Mouse (Mus musculus): ENCODE data around the gene St6gal1. TPM values are rescaled to one million over a fixed set of nuclear protein-coding genes. Genes with fewer than 3 reads are reported as not detected.

St6gal1 gene
- polyA plus RNA-seq, 1 experiment: 11.5 TPM

- Histone ChIP-seq H3K4me1 (ENCODE audit: control insufficient read depth, insufficient read depth, low read length) (no peaks in the 10 kb centered on the region), H3K27me3 (ENCODE audit: control insufficient read depth, insufficient read depth, low read length) (no peaks in the 10 kb centered on the region), H3K4me3 (replicated peaks; ENCODE audit: insufficient read depth, low read depth, low read length) (no peak overlapping the region), H3K27ac (ENCODE audit: insufficient read depth, low read length) (no peak overlapping the region)
- TF ChIP-seq POLR2A (IDR thresholded peaks at IDR 0.05; ENCODE audit: borderline replicate concordance, insufficient read depth, low read length) (no peak), CTCF (IDR thresholded peaks at IDR 0.05; ENCODE audit: borderline replicate concordance, insufficient read depth, low read depth, low read length) (no peak)
- DNase-seq: no peak
- WGBS: 90% methylated on average over 7 of the region's 7 CpGs
Measured at GRCm38 (mm10) chr16:23299904-23300740, 75.6 kb downstream of the St6gal1 start.

GRCm38 (mm10) chr16:23301762-23302161 lies 77.2 kb downstream of the St6gal1 start:
- Histone ChIP-seq H3K27ac (ENCODE audit: insufficient read depth, low read length) (no peak overlapping the region), H3K4me1 (ENCODE audit: control insufficient read depth, insufficient read depth, low read length) (no peaks in the 10 kb centered on the region), H3K4me3 (replicated peaks; ENCODE audit: insufficient read depth, low read depth, low read length) (no peak overlapping the region), H3K27me3 (ENCODE audit: control insufficient read depth, insufficient read depth, low read length) (no peaks in the 10 kb centered on the region)
- no peak for DNase-seq
- no peak for TF ChIP-seq POLR2A (IDR thresholded peaks at IDR 0.05; ENCODE audit: borderline replicate concordance, insufficient read depth, low read length)
- TF ChIP-seq CTCF (IDR thresholded peaks at IDR 0.05; ENCODE audit: borderline replicate concordance, insufficient read depth, low read depth, low read length): no peak
- WGBS: 89% methylated on average over 7 of the region's 7 CpGs

GRCm38 (mm10) chr16:23305830-23306623 lies 81.5 kb downstream of the St6gal1 start:
- TF ChIP-seq CTCF (IDR thresholded peaks at IDR 0.05; ENCODE audit: borderline replicate concordance, insufficient read depth, low read depth, low read length) (no peak), POLR2A (IDR thresholded peaks at IDR 0.05; ENCODE audit: borderline replicate concordance, insufficient read depth, low read length) (no peak)
- WGBS: 39% methylated on average over 10 of the region's 10 CpGs
- Histone ChIP-seq H3K27me3 (ENCODE audit: control insufficient read depth, insufficient read depth, low read length) (no peaks in the 10 kb centered on the region), H3K4me1 (ENCODE audit: control insufficient read depth, insufficient read depth, low read length) (no peaks in the 10 kb centered on the region), H3K4me3 (replicated peaks; ENCODE audit: insufficient read depth, low read depth, low read length) (no peak overlapping the region), H3K27ac (ENCODE audit: insufficient read depth, low read length) (no peak overlapping the region)
- no peak for DNase-seq

- no peaks in the 10 kb centered on the region for H3K4me1 ChIP-seq (ENCODE audit: control insufficient read depth, insufficient read depth, low read length)
- 59% methylated on average over 12 of the region's 12 CpGs for WGBS
- TF ChIP-seq POLR2A (IDR thresholded peaks at IDR 0.05; ENCODE audit: borderline replicate concordance, insufficient read depth, low read length) (no peak), CTCF (IDR thresholded peaks at IDR 0.05; ENCODE audit: borderline replicate concordance, insufficient read depth, low read depth, low read length) (no peak)
- H3K27me3 ChIP-seq (ENCODE audit: control insufficient read depth, insufficient read depth, low read length): no peaks in the 10 kb centered on the region
- H3K27ac ChIP-seq (ENCODE audit: insufficient read depth, low read length): no peak overlapping the region
- no peak for DNase-seq
- no peak overlapping the region for H3K4me3 ChIP-seq (replicated peaks; ENCODE audit: insufficient read depth, low read depth, low read length)
Measured at GRCm38 (mm10) chr16:23307142-23307968, 82.8 kb downstream of the St6gal1 start.

- DNase-seq: no peak
- H3K27ac ChIP-seq (ENCODE audit: insufficient read depth, low read length): no peak overlapping the region
- TF ChIP-seq CTCF (IDR thresholded peaks at IDR 0.05; ENCODE audit: borderline replicate concordance, insufficient read depth, low read depth, low read length): no peak
- TF ChIP-seq POLR2A (IDR thresholded peaks at IDR 0.05; ENCODE audit: borderline replicate concordance, insufficient read depth, low read length): no peak
- no peaks in the 10 kb centered on the region for H3K4me1 ChIP-seq (ENCODE audit: control insufficient read depth, insufficient read depth, low read length)
- no peaks in the 10 kb centered on the region for H3K27me3 ChIP-seq (ENCODE audit: control insufficient read depth, insufficient read depth, low read length)
- 83% methylated on average over 4 of the region's 4 CpGs for WGBS
- H3K4me3 ChIP-seq (replicated peaks; ENCODE audit: insufficient read depth, low read depth, low read length): no peak overlapping the region
Measured at GRCm38 (mm10) chr16:23308012-23308554, 83.5 kb downstream of the St6gal1 start.

- Histone ChIP-seq H3K27me3 (ENCODE audit: control insufficient read depth, insufficient read depth, low read length) (no peaks in the 10 kb centered on the region), H3K27ac (ENCODE audit: insufficient read depth, low read length) (no peak overlapping the region), H3K4me3 (replicated peaks; ENCODE audit: insufficient read depth, low read depth, low read length) (no peak overlapping the region), H3K4me1 (ENCODE audit: control insufficient read depth, insufficient read depth, low read length) (no peaks in the 10 kb centered on the region)
- TF ChIP-seq POLR2A (IDR thresholded peaks at IDR 0.05; ENCODE audit: borderline replicate concordance, insufficient read depth, low read length) (no peak), CTCF (IDR thresholded peaks at IDR 0.05; ENCODE audit: borderline replicate concordance, insufficient read depth, low read depth, low read length) (no peak)
- 73% methylated on average over 4 of the region's 4 CpGs for WGBS
- no peak for DNase-seq
Measured at GRCm38 (mm10) chr16:23309080-23309479, 84.5 kb downstream of the St6gal1 start.

GRCm38 (mm10) chr16:23312604-23313003 lies 88.1 kb downstream of the St6gal1 start:
- WGBS: 97% methylated on average over 9 of the region's 9 CpGs
- no peak for TF ChIP-seq POLR2A (IDR thresholded peaks at IDR 0.05; ENCODE audit: borderline replicate concordance, insufficient read depth, low read length)
- no peak for TF ChIP-seq CTCF (IDR thresholded peaks at IDR 0.05; ENCODE audit: borderline replicate concordance, insufficient read depth, low read depth, low read length)
- DNase-seq: no peak
- Histone ChIP-seq H3K27ac (ENCODE audit: insufficient read depth, low read length) (no peak overlapping the region), H3K27me3 (ENCODE audit: control insufficient read depth, insufficient read depth, low read length) (no peaks in the 10 kb centered on the region), H3K4me1 (ENCODE audit: control insufficient read depth, insufficient read depth, low read length) (no peaks in the 10 kb centered on the region), H3K4me3 (replicated peaks; ENCODE audit: insufficient read depth, low read depth, low read length) (no peak overlapping the region)
